Mouse (Mus musculus): ENCODE results near the gene Mcu.

Mcu gene

GRCm38 (mm10) chr10:59616522-59616921, at the start of gene Mcu:
TSS of gene Mcu (minus strand) at chr10:59616692.
- peak; percentile 95 for DNase-seq (ENCODE audit: low read depth, low spot score)

DNA sequence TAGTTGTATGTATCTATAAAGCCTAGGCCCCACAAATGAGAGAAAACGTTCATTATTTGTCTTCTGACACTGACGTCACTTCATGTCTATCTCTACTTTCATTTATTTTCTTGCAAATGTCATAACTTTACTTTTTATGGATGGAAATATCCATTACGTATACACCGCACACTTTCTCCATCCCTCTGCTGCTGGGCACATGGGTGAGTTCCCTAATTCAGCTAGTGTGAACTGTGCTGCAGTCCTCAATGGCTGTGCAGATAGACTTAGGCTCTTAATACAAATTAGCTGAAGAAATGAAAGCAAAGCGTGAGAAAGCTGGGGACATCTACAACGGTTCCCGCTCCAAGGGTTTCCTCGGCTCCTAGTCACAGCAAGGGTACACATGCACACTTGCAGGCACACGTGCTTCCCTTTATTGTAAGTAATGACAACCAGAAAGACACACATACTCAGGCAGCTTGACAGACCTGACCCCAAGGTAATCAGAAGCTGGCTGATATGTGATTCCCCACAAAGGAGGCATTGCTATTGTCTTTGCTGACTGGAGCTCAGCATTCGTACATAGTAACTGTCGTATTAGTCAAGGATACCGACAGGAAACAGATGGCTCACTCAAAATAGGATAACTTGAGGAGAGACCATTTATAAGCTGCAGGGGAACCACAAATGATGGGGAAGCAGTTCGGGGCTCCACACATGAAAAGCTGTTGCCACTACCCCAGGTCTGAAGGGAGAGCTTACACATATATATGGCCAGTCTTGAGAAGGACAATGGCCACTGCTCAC, 49.2 kb upstream of the Mcu start:
- no peak for DNase-seq (ENCODE audit: low read depth, low spot score)

GRCm38 (mm10) chr10:59664765-59665164, 48.3 kb upstream of the Mcu start:
- DNase-seq (ENCODE audit: low read depth, low spot score): no peak

DNA sequence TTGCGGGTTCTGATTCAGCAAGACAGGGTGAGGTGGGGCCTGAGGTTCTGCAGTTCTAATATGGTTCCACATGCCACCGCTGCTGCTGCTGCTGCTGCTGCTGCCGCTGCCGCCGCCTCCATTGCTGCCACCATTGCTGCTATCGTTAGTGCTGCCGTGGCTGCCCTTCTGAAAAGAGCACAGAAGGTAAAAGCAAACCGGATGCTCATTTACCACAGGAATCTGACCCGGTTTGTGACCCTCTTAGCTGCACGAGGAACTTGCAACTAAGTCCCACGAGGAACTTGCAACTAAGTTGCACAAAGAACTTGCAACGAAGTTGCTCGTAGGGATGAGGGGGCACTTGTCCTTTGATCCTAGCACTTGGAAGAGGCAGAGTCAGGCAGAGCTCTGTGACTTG, 40.3 kb upstream of the Mcu start:
- DNase-seq (ENCODE audit: low read depth, low spot score): no peak

DNA sequence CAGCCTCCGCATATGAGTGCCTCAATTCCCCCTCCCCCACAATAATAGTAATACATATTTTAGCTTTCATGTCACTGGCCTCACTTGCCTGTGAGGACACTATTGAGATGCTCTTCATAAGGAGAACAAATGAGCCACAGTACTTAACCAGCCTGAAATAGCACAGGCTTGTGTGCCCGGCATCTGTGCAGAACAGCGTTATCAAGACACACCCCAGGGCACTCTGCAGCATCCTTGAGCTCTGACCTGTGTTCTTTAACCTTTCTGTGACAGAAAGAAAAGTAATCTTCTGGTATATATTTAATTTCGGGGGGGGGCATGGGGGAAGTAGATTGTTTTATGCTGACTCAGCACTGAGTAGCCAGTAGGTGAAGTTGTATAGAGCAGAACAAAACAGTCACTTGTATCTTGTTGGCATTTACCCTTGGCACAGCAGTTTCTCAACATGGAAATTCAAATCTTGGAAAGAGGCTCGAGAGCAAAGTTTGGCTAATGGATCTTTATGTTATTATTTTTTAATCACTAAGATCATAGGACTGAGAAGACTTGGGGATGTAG, 30.4 kb upstream of the Mcu start:
- DNase-seq (ENCODE audit: low read depth, low spot score): no peak

- DNase-seq (ENCODE audit: low read depth, low spot score): no peak
Observed at GRCm38 (mm10) chr10:59645153-59645552, 28.7 kb upstream of the Mcu start.

DNA sequence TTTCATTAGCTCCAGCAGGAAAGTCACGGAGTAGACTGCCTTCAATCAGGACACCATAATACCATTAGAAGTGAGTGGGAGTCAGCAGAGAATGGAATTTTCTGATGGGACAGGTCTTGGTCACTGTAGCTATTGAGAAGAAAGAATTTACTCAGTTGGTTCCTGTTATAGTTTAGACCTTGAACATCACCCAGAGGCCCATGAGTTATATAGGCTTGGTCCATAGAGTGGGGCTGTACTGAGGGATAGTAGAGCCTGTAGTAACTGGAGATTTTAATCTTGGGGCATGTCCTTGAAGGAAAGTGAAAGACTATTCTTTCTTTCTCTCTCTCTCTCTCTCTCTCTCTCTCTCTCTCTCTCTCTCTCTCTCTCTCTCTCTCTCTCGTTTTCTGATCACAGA, 28.2 kb upstream of the Mcu start:
- no peak for DNase-seq (ENCODE audit: low read depth, low spot score)

DNA sequence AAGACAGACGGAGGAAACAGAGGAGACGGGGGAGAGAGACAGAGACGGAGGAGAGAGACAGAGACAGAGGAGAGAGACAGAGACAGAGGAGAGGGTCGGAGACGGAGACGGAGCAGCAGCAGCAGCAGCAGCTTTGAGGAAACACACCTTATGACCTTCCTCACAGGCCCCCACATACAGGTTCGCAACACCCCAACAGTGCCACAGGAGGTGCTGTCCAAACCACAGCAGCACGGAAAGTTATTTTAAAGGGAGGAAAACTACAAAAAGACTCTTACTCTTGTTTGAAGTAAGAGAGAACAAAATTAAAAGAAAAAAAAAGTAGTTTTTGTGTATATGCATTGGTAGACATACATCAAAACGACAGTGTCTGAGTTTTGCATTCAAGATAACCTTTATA, 27.2 kb upstream of the Mcu start:
- no peak for DNase-seq (ENCODE audit: low read depth, low spot score)

- DNase-seq (ENCODE audit: low read depth, low spot score): peak; percentile 45
Observed at GRCm38 (mm10) chr10:59642659-59643377, 26.3 kb upstream of the Mcu start.

- DNase-seq (ENCODE audit: low read depth, low spot score): peak; percentile 27
Observed at GRCm38 (mm10) chr10:59638576-59638975, 22.1 kb upstream of the Mcu start.

- no peak for DNase-seq (ENCODE audit: low read depth, low spot score)
Observed at GRCm38 (mm10) chr10:59637596-59638124, 21.2 kb upstream of the Mcu start.

GRCm38 (mm10) chr10:59636751-59637533, 20.4 kb upstream of the Mcu start:
- peak; percentile 54 for DNase-seq (ENCODE audit: low read depth, low spot score)

GRCm38 (mm10) chr10:59636048-59636447, 19.6 kb upstream of the Mcu start:
- DNase-seq (ENCODE audit: low read depth, low spot score): no peak

- DNase-seq (ENCODE audit: low read depth, low spot score): no peak
Observed at GRCm38 (mm10) chr10:59629506-59629782, 13.0 kb upstream of the Mcu start.

DNA sequence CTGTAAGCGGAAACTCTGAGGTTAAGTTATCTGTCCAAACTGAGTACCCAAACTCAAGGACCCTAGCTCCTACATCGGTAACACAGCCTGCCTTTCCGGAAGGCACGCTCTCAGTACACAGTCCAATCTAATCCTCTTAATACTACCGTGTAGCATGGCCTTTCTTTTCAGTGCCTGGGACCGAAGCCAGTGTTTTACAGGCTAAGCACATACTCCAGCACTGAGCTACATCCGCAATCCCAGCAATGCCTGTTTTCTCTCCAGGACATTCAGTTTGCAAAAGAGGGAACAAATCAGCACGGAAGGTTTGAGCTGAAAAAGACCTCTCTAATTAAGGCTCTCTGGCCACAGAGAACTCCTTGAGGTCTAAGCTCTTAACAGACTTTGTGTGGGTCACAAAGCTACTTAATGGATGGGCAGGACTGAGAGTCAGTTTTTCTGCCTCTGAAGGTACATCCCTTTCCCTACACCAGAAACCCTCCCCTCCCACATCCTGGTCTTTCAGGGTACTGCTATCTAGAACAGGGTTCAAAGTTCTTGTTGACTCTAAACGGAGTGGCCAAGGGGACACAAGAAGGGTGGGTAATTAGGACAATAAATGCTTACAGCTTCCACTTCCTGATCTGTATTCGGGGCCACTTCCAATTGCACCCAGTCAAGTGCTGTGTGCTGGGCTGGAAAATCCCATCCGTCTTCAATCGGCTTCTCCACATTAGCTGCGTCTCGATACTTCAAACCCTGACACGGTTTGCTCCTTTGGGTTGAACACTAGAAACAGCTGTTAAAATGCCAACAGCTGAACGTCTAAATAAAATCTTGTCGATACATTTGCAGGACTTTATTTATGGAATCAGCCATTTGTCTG, 12.4 kb upstream of the Mcu start:
- DNase-seq (ENCODE audit: low read depth, low spot score): no peak

- DNase-seq (ENCODE audit: low read depth, low spot score): peak; percentile 58
Observed at GRCm38 (mm10) chr10:59623496-59623895, 7.0 kb upstream of the Mcu start.

DNA sequence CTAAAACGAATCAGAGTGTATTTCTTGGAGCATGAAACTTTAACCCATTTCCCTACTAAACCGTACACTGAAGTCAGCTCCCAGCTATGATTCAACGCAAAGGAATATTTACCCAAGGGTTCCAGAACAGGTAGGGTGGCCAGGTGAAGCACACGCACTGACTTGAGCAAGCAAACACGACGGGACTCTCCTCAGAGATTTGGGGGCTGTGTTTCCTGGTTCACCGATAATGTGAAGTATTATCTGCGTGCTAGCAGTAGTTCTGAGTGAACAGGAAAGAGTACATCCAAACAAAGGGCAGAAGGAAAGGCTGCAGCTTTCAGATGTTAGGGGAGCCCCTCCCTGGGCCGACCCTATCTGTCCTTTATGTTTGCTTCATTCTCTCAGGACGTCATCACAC, 4.9 kb upstream of the Mcu start:
- DNase-seq (ENCODE audit: low read depth, low spot score): no peak

DNA sequence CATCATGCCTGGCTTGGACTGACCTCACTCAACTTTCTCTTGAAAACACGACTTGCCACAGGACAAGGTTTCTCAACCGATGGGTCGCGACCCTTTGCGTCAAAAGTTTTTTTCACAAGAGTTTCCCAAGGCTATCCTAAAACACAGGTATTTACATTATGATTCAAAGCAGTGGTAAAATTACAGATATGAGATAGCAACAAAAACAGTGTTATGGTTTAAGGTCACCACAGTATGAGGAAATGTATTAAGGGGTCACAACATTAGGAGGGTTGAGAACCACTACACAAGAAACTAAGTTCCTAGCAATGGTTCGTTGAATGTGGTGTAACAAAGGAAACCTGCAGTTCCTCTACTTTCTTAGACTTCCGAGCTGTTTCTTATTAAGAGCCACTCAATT, 1.3 kb upstream of the Mcu start:
- DNase-seq (ENCODE audit: low read depth, low spot score): no peak

GRCm38 (mm10) chr10:59615981-59616520, 441 bp downstream of the Mcu start, which contains the start of gene Gm10322:
TSS of gene Gm10322 (plus strand) at chr10:59616063.
- peak; percentile 68 for DNase-seq (ENCODE audit: low read depth, low spot score)

DNA sequence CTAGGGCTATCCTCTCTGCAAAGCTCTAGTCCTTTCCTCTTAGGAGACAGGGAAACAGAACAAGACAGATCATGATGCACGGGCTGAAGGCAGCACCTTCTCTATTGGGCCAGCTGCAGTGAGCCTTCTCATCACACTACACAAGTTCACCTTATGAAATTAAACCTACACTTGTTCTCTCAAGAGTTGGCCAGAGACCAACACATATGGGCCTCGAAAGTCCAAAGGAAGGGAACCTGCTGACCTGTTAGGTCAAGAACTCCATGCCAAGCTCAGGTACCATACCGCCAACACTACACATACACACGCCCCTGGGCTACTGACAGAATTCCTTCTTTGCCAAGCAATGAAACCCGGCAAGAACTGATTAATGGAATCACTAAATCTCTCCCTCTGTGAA, 1.1 kb downstream of the Mcu start:
- DNase-seq (ENCODE audit: low read depth, low spot score): no peak

GRCm38 (mm10) chr10:59614141-59614540, 2.4 kb downstream of the Mcu start:
- DNase-seq (ENCODE audit: low read depth, low spot score): no peak

Data from skeletal muscle tissue, adult 2 months (tissue).